Mouse (Mus musculus): ENCODE data around the gene Atp1a4. TPM values are rescaled to one million over a fixed set of nuclear protein-coding genes. Genes with fewer than 3 reads are reported as not detected.
A peak's percentile ranks its signal among the peaks of the same experiment; 100 is the strongest.

The Atp1a4 gene
- polyA plus RNA-seq, 1 experiment from 2014 or later, result not detected

- no peak overlapping the region for H3K27ac ChIP-seq (ENCODE audit: low read depth, low read length)
- no peaks in the 10 kb centered on the region for H3K9me3 ChIP-seq (ENCODE audit: control insufficient read depth, low read length)
- peaks cover 2% of the 10 kb centered on the region; the same call in 1 of the 2 replicates for H3K27me3 ChIP-seq (ENCODE audit: control insufficient read depth, insufficient read depth, low read length)
- H3K4me2 ChIP-seq, result no peak overlapping the region
- H3K9ac ChIP-seq (ENCODE audit: low read length), result no peak overlapping the region
- 0 out of 2 replicates have a peak, but pooled peaks have one; percentile 8 for ATAC-seq (ENCODE audit: low FRiP score)
- H3K4me3 ChIP-seq (ENCODE audit: low read depth, low read length), result no peak overlapping the region
- WGBS, result 49% methylated on average over 12 of the region's 12 CpGs
- H3K36me3 ChIP-seq (ENCODE audit: control insufficient read depth, insufficient read depth, low read length), result no peaks in the 10 kb centered on the region
- DNase-seq (ENCODE audit: low spot score, missing footprints), result no peak
- H3K4me1 ChIP-seq (ENCODE audit: control insufficient read depth, insufficient read depth, low read length), result peaks cover 27% of the 10 kb centered on the region
Measured at GRCm38 (mm10) chr1:172301180-172301579, 43.0 kb upstream of the Atp1a4 start.

GRCm38 (mm10) chr1:172300247-172300646, 42.0 kb upstream of the Atp1a4 start:
- H3K9ac ChIP-seq (ENCODE audit: low read length), result no peak overlapping the region
- DNase-seq (ENCODE audit: low spot score, missing footprints) (no peak), ATAC-seq (ENCODE audit: low FRiP score) (no peak)
- H3K9me3 ChIP-seq (ENCODE audit: control insufficient read depth, low read length), result no peaks in the 10 kb centered on the region
- H3K4me1 ChIP-seq (ENCODE audit: control insufficient read depth, insufficient read depth, low read length), result peaks cover 27% of the 10 kb centered on the region
- no peak overlapping the region for H3K4me2 ChIP-seq
- H3K36me3 ChIP-seq (ENCODE audit: control insufficient read depth, insufficient read depth, low read length), result no peaks in the 10 kb centered on the region
- no peak overlapping the region for H3K4me3 ChIP-seq (ENCODE audit: low read depth, low read length)
- H3K27ac ChIP-seq (ENCODE audit: low read depth, low read length), result no peak overlapping the region
- peaks cover 2% of the 10 kb centered on the region; the same call in 1 of the 2 replicates for H3K27me3 ChIP-seq (ENCODE audit: control insufficient read depth, insufficient read depth, low read length)
- 53% methylated on average over 5 of the region's 5 CpGs for WGBS

- H3K27me3 ChIP-seq (ENCODE audit: control insufficient read depth, insufficient read depth, low read length), result peaks cover 2% of the 10 kb centered on the region; the same call in 1 of the 2 replicates
- H3K4me1 ChIP-seq (ENCODE audit: control insufficient read depth, insufficient read depth, low read length), result peaks cover 27% of the 10 kb centered on the region
Measured at GRCm38 (mm10) chr1:172299528-172299927, 41.3 kb upstream of the Atp1a4 start.

GRCm38 (mm10) chr1:172297611-172298537, 39.7 kb upstream of the Atp1a4 start, which contains the start of gene Atp1a2:
Gene Atp1a2 (minus strand): TSS chr1:172298064.
- H3K27ac ChIP-seq (ENCODE audit: low read depth, low read length), result no peak within 1 kb of the TSS
- WGBS, result 15% methylated on average over 16 of the region's 16 CpGs
- peaks cover 24% of the 10 kb centered on the region for H3K4me1 ChIP-seq (ENCODE audit: control insufficient read depth, insufficient read depth, low read length)

More at GRCm38 (mm10) chr1:172299528-172299927, 41.3 kb upstream of the Atp1a4 start:
- 63% methylated on average over 7 of the region's 7 CpGs for WGBS
- no peak for ATAC-seq (ENCODE audit: low FRiP score)
- no peak overlapping the region for H3K9ac ChIP-seq (ENCODE audit: low read length)
- H3K27ac ChIP-seq (ENCODE audit: low read depth, low read length), result no peak overlapping the region
- H3K4me3 ChIP-seq (ENCODE audit: low read depth, low read length), result no peak overlapping the region
- no peaks in the 10 kb centered on the region for H3K9me3 ChIP-seq (ENCODE audit: control insufficient read depth, low read length)
- no peak overlapping the region for H3K4me2 ChIP-seq
- H3K36me3 ChIP-seq (ENCODE audit: control insufficient read depth, insufficient read depth, low read length), result no peaks in the 10 kb centered on the region
- DNase-seq (ENCODE audit: low spot score, missing footprints), result no peak

GRCm38 (mm10) chr1:172296816-172297510, 38.7 kb upstream of the Atp1a4 start:
- H3K27me3 ChIP-seq (ENCODE audit: control insufficient read depth, insufficient read depth, low read length), result peaks cover 2% of the 10 kb centered on the region; the same call in 1 of the 2 replicates
- 80% methylated on average over 6 of the region's 6 CpGs for WGBS
- no peak overlapping the region for H3K4me3 ChIP-seq (ENCODE audit: low read depth, low read length)
- no peak for ATAC-seq (ENCODE audit: low FRiP score)
- H3K27ac ChIP-seq (ENCODE audit: low read depth, low read length), result no peak overlapping the region
- DNase-seq (ENCODE audit: low spot score, missing footprints), result no peak
- H3K4me1 ChIP-seq (ENCODE audit: control insufficient read depth, insufficient read depth, low read length), result peaks cover 16% of the 10 kb centered on the region
- H3K9me3 ChIP-seq (ENCODE audit: control insufficient read depth, low read length), result no peaks in the 10 kb centered on the region
- peak overlapping the region; percentile 24; the same call in 1 of the 2 replicates for H3K4me2 ChIP-seq
- no peak overlapping the region for H3K9ac ChIP-seq (ENCODE audit: low read length)
- H3K36me3 ChIP-seq (ENCODE audit: control insufficient read depth, insufficient read depth, low read length), result no peaks in the 10 kb centered on the region

More at GRCm38 (mm10) chr1:172297611-172298537, 39.7 kb upstream of the Atp1a4 start, which contains the start of gene Atp1a2:
- peak; percentile 49 for ATAC-seq (ENCODE audit: low FRiP score)
- Histone ChIP-seq H3K9me3 (ENCODE audit: control insufficient read depth, low read length) (no peaks in the 10 kb centered on the region), H3K36me3 (ENCODE audit: control insufficient read depth, insufficient read depth, low read length) (no peaks in the 10 kb centered on the region), H3K4me2 (peak within 1 kb of the TSS; percentile 24; the same call in 1 of the 2 replicates), H3K27me3 (ENCODE audit: control insufficient read depth, insufficient read depth, low read length) (peaks cover 2% of the 10 kb centered on the region; the same call in 1 of the 2 replicates), H3K9ac (ENCODE audit: low read length) (peak within 1 kb of the TSS; percentile 29), H3K4me3 (ENCODE audit: low read depth, low read length) (no peak within 1 kb of the TSS)
- peak; percentile 90 for DNase-seq (ENCODE audit: low spot score, missing footprints)

GRCm38 (mm10) chr1:172295751-172296197, 37.6 kb upstream of the Atp1a4 start:
- Histone ChIP-seq H3K9ac (ENCODE audit: low read length) (no peak overlapping the region), H3K4me3 (ENCODE audit: low read depth, low read length) (no peak overlapping the region), H3K27me3 (ENCODE audit: control insufficient read depth, insufficient read depth, low read length) (peaks cover 2% of the 10 kb centered on the region; the same call in 1 of the 2 replicates), H3K9me3 (ENCODE audit: control insufficient read depth, low read length) (no peaks in the 10 kb centered on the region), H3K36me3 (ENCODE audit: control insufficient read depth, insufficient read depth, low read length) (no peaks in the 10 kb centered on the region), H3K27ac (ENCODE audit: low read depth, low read length) (no peak overlapping the region), H3K4me2 (no peak overlapping the region), H3K4me1 (ENCODE audit: control insufficient read depth, insufficient read depth, low read length) (peaks cover 7% of the 10 kb centered on the region)
- 58% methylated on average over 4 of the region's 4 CpGs for WGBS
- ATAC-seq (ENCODE audit: low FRiP score) (no peak), DNase-seq (ENCODE audit: low spot score, missing footprints) (no peak)

GRCm38 (mm10) chr1:172293449-172293848, 35.2 kb upstream of the Atp1a4 start:
- Histone ChIP-seq H3K4me3 (ENCODE audit: low read depth, low read length) (no peak overlapping the region), H3K9ac (ENCODE audit: low read length) (no peak overlapping the region), H3K4me1 (ENCODE audit: control insufficient read depth, insufficient read depth, low read length) (peaks cover 7% of the 10 kb centered on the region), H3K4me2 (no peak overlapping the region), H3K9me3 (ENCODE audit: control insufficient read depth, low read length) (no peaks in the 10 kb centered on the region), H3K36me3 (ENCODE audit: control insufficient read depth, insufficient read depth, low read length) (no peaks in the 10 kb centered on the region), H3K27me3 (ENCODE audit: control insufficient read depth, insufficient read depth, low read length) (0 out of 2 replicates have a peak, but pooled peaks cover 2% of the 10 kb centered on the region), H3K27ac (ENCODE audit: low read depth, low read length) (no peak overlapping the region)
- no peak for ATAC-seq (ENCODE audit: low FRiP score)
- no peak for DNase-seq (ENCODE audit: low spot score, missing footprints)
- 86% methylated on average over 11 of the region's 11 CpGs for WGBS

- H3K4me1 ChIP-seq (ENCODE audit: control insufficient read depth, insufficient read depth, low read length), result peaks cover 3% of the 10 kb centered on the region
- DNase-seq (ENCODE audit: low spot score, missing footprints) (no peak), ATAC-seq (ENCODE audit: low FRiP score) (no peak)
- no peak overlapping the region for H3K9ac ChIP-seq (ENCODE audit: low read length)
- H3K36me3 ChIP-seq (ENCODE audit: control insufficient read depth, insufficient read depth, low read length), result no peaks in the 10 kb centered on the region
- WGBS, result 80% methylated on average over 2 of the region's 2 CpGs
- H3K4me2 ChIP-seq, result no peak overlapping the region
- H3K27me3 ChIP-seq (ENCODE audit: control insufficient read depth, insufficient read depth, low read length), result 0 out of 2 replicates have a peak, but pooled peaks cover 2% of the 10 kb centered on the region
- no peaks in the 10 kb centered on the region for H3K9me3 ChIP-seq (ENCODE audit: control insufficient read depth, low read length)
- H3K27ac ChIP-seq (ENCODE audit: low read depth, low read length), result no peak overlapping the region
- H3K4me3 ChIP-seq (ENCODE audit: low read depth, low read length), result no peak overlapping the region
Measured at GRCm38 (mm10) chr1:172292880-172293279, 34.7 kb upstream of the Atp1a4 start.

All from midbrain, embryonic 11.5 days (tissue).